Mouse (Mus musculus) left cerebral cortex, adult 2 months (tissue): Measurements from ENCODE around the gene Plcl2. TPM values are rescaled to one million over a fixed set of nuclear protein-coding genes. Genes with fewer than 3 reads are reported as not detected.

Source experiments
- DNase-seq, 2 experiments: peaks; one replicate each; pipeline ENCODE4 v3.0.0; 2021 to 2022; ENCODE audit warnings: low spot score in 2 of 2, mixed read lengths in 1 of 2; ENCODE audit errors: extremely low spot score in 1 of 2
- H3K27ac ChIP-seq: fragments of 200-600 bp; 2 replicates; pipeline ENCODE4 v1.8.1; 2022
- H3K4me3 ChIP-seq: fragments of 200-600 bp; 2 replicates; pipeline ENCODE4 v1.8.1; 2022
- CTCF ChIP-seq: fragments of 200-600 bp; IDR thresholded peaks from 2 replicates; pipeline ENCODE4 v1.8.1; 2022; ENCODE audit warnings: antibody characterized with exemption, mild to moderate bottlenecking, moderate library complexity
- intact Hi-C: fragments of 180-260 bp; cut with DNase I; formaldehyde crosslinking; loops from one replicate; pipeline ENCODE4 v1.15.1; 2025
- total RNA-seq, 2 experiments: library from RNA; stranded (reverse); gene quantifications; 2 replicates each; pipeline ENCODE4 v1.2.3; 2021

Gene Plcl2
- total RNA-seq, 2 experiments from 2014 or later: 90.8 to 94.5 TPM

DNA sequence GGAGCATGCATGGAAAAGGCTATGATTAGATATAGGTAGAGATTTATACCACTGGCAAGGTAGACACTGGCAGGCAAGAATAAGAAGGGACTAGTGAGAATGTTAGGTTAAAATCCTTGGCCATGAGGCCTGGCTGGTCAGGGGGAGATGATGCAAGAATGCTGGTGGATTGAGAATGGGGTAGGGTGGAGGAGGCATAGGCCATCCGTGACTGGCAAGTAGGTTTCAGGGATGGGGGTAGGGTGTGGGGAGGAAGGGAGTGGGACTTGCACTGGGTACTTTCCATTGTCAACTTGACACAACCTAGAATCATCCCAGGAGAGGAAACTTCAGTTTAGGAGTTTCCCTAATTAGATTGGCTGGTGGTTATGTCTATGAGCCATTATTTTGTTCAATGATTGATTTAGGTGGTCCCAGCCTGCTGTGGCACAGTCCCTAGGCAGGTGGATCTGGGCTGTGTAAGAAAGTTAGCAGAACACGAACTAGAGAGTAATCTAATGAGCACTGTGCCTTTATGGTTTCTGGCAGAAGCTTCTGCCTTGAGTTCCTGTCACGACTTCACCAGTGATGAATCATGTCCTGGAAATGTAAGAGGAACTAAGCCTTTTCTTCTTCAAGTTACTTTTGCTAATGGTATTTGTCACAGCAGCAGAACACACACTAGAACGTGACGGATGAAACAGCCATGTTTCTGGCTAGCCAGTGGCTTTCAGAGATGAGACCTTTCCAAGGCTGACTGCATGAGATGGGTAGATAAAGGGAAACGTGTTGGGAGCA lies 4.9 kb upstream of the Plcl2 start:
- no peak for DNase-seq
- intact Hi-C loops: no loop called here
- no peak overlapping the region for H3K27ac ChIP-seq
- H3K4me3 ChIP-seq: no peak overlapping the region
- TF ChIP-seq CTCF: no peak

DNA sequence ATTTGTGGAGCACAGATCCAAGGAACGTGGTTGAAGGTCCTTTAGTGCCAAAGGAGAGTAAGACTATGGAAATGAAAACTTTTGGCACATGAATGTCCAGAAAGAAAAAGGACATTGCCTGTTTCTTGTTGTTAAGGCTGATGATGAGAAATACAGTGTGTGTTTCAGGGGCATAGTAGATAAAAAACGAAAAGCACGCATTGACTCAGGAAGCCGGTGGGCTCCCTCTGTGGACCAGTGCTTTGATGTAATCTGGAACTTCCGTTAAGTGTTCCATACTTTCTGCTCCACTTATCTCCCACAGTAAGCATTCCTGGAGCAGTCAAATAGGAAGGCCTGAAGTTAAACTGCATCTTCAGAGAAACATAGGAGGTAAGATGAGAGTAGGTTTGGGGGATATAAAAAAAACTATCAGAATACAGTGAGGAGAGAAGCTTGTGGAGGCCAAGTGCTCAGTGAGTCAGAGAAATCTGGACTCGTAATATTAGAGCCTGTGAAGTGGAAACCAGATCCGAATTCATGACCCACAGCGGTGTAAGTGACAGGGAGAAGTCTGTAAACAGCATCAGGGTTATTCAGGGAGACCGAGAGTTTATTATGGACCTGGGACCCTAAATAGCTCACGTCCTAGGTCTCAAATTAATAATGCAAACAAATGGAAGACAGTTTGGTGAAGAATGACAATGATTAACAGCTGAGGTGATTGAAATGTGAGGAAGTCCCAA lies 3.1 kb upstream of the Plcl2 start:
- no peak overlapping the region for H3K27ac ChIP-seq
- H3K4me3 ChIP-seq: no peak overlapping the region
- no peak for DNase-seq
- no peak for TF ChIP-seq CTCF
- intact Hi-C loops: loop anchor here (5.0 kb wide), 3 partner anchors 214 to 271 kb away; partner anchors contain the start of gene Dazl

DNA sequence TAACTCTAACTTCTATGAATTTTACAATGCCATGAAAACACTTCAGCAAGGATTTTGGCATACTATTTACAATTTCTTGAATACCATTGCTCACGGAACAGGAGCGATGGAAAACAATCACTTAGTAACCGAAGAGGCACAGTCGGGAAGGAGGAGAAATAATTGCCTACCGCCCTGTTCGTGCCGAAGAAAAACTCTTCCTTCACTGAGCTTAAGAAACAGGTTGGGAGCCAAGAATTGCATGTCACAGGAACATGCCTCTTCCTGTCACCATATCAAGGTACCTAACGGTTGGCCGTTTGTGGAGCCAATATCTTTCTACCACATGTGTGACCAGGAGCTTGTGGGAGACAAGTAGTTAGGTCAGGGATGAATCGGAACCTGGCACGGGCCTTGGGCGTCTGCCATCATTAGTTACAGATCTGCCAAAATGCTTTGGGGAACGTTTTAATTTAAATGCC lies 2.3 kb upstream of the Plcl2 start:
- no peak overlapping the region for H3K4me3 ChIP-seq
- no peak overlapping the region for H3K27ac ChIP-seq
- intact Hi-C loops: loop anchor here (5.0 kb wide), 3 partner anchors 215 to 270 kb away; partner anchors contain the start of gene Dazl
- no peak for TF ChIP-seq CTCF
- no peak for DNase-seq

DNA sequence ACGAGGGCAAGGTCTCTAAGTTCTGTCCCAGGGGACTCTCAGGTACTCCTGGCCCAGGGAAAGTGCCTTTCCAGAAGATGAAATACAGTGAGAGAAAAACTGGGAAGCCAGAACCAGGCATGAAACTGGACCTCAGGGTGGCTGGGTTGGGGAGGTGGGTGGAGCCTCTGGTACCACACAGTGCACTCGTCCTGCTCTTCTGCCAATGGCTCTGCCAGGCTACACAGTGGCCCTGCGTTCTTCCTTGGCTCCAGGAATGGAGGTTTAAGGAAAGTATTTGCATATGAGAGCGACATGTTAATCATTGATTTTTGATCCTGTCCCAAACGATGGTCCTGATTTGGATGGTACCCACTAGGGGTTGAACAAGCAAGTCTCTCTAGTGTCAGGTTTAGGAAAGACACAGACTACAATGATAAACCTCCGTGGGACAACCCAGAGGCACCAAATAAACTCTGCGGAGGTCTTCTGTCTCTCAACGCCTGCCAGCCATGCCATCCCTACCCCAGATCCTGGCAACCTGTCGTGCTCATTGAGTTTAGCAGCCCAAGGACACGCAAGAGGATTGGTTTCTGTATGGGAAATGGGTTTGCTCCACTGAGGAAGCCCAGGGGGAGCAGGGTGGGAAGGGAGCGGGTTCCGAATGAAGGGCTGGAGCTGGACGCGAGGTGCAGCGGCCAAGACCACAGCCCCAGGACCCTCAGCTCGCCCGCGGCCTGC lies 988 bp upstream of the Plcl2 start:
- no peak for TF ChIP-seq CTCF
- peak overlapping the region; percentile 61 for H3K4me3 ChIP-seq
- intact Hi-C loops: loop anchor here (5.0 kb wide), 3 partner anchors 216 to 269 kb away; partner anchors contain the start of gene Dazl
- peak overlapping the region; percentile 92 for H3K27ac ChIP-seq
- no peak for DNase-seq

DNA sequence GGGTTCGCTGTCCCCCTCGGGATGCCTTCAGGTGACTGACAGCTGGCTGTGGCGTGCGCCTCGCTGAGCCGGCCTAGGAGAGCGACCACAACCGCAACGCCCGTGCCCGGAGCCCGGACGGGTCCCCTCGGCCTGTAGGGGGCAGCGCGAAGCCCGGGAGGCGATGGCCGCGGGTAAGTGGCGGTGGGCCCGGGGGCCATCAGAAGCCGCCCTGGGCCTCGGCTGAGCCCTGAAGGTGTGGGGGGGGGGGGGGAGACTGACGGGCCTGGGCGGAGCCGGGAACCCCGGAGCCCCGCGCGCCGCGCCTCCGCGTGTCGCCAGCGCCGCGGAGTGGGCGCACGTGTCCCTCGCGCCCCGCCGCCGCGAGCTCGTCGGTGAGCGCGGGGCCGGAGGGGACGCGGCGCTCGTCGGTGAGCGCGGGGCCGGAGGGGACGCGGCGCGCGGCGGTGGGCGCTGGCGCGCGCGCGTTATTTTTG lies 390 bp upstream of the Plcl2 start:
- intact Hi-C loops: loop anchor here (1.0 to 5.0 kb wide), 4 partner anchors 101 to 268 kb away; partner anchors contain the start of gene Dazl

DNA sequence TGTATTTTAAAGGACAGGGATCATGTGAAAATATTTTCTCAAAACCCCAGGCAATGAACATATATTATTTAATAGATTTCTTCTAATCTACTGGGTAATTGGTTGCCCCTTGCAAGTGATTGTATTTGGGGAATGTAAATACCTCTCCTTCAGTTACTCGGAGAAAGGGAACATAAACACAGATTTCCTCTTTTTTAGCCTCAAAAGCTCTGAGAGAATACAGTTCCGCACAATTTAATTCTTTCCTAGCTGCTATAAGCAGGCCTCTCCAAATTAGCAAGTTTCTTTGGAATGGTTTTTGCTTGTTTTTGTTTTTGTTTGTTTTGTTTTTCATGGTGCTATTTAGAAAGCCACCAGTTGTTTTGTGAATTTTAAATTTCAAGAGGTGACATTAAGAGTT lies 1.1 kb downstream of the Plcl2 start:
- DNase-seq: no peak
- peak overlapping the region; percentile 92 for H3K27ac ChIP-seq
- H3K4me3 ChIP-seq: peak overlapping the region; percentile 61
- TF ChIP-seq CTCF: no peak
- intact Hi-C loops: loop anchor here (5.0 kb wide), 1 partner anchor 117 kb away; no protein-coding TSS in a partner anchor

More for the DNA sequence above, 390 bp upstream of the Plcl2 start:
- peak overlapping the region; percentile 61 for H3K4me3 ChIP-seq
- peak overlapping the region; percentile 92 for H3K27ac ChIP-seq
- peak; percentile 64 to 67 for DNase-seq
- TF ChIP-seq CTCF: peak; percentile 60

DNA sequence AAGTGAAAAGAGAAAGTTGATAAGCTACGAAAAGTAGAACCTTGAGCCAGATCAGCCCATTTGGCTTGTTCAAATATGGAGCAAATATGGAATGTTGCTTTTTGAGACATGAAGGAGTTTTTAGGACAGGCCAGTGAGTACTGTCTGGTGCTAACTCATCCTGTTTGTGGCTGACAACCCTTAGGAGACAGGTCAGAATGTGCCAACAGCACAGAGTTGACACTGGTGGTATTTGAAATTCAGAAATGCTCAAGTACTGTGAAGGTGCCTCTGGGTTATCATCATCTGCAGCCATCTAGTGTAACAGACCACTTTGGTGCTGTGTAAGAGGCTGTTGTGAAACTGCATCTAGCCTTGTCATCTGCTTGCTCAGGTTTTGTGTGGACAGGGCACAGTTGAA lies 1.5 kb downstream of the Plcl2 start:
- DNase-seq: no peak
- TF ChIP-seq CTCF: no peak
- Histone ChIP-seq H3K4me3 (peak overlapping the region; percentile 61), H3K27ac (peak overlapping the region; percentile 92)
- intact Hi-C loops: loop anchor here (5.0 kb wide), 1 partner anchor 117 kb away; no protein-coding TSS in a partner anchor

DNA sequence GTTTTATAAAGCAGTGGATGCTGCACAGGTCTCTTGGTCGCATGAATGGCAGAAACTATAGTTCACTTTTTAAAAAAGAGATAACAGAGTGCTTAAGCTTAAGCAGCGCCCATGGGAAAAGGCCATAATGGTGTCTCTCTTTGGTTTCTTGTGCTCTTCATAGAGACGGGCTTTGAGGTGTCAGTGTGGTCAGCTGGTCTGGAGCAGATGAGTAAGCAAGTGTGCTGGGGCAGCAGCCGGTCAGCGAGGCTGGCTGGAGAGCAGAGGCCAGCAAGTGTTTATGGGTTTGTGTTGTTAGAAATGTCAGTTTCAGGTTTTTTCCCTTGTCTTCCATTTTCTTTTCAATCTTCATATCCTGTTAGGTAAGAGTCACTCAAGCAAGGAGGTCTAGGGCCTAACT lies 3.0 kb downstream of the Plcl2 start:
- no peak overlapping the region for H3K27ac ChIP-seq
- no peak for TF ChIP-seq CTCF
- H3K4me3 ChIP-seq: peak overlapping the region; percentile 4
- DNase-seq: no peak
- intact Hi-C loops: loop anchor here (5.0 kb wide), 1 partner anchor 115 kb away; no protein-coding TSS in a partner anchor

DNA sequence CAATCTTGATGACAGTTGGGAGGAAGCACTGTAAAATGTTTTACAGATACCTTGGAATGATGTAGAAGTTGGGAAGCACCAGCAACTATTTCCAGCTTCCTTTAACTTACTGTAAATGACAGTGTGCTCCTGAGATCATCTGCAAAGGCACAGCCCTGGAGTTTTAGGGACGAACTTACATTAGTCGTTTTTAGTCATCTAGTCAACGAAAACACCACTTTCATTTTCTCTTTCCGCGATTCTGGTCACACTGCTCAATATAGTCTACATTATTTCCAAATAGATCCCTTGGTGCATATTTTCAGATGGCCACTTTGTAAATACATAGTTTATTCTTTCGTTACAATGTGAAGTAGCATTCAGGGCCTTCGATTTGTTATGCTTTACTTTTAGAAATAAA lies 3.6 kb downstream of the Plcl2 start:
- no peak for DNase-seq
- Histone ChIP-seq H3K4me3 (no peak overlapping the region; the same call in 1 of the 2 replicates), H3K27ac (no peak overlapping the region)
- no peak for TF ChIP-seq CTCF
- intact Hi-C loops: loop anchor here (5.0 kb wide), 1 partner anchor 114 kb away; no protein-coding TSS in a partner anchor

DNA sequence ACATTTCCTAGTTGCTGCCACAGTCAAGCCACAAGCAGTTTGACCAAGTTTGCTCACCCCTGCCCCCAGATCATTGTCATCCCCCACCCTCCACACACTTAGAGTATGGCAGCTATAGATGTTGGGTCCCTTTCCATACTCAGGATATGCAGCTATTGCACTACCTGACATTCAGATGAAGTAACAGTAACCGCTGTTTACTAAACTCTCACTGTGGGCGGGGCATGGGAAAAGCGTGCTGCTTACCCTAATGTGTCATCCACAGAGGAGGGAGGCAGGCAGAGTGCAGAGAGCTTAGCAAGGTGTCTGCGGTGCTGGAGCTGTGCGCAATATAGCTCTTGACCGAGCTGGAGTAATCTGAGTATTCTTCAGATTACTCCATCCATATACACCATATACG lies 4.2 kb downstream of the Plcl2 start:
- intact Hi-C loops: loop anchor here (5.0 kb wide), 1 partner anchor 114 kb away; no protein-coding TSS in a partner anchor
- Histone ChIP-seq H3K27ac (no peak overlapping the region), H3K4me3 (no peak overlapping the region)
- DNase-seq: no peak
- no peak for TF ChIP-seq CTCF

DNA sequence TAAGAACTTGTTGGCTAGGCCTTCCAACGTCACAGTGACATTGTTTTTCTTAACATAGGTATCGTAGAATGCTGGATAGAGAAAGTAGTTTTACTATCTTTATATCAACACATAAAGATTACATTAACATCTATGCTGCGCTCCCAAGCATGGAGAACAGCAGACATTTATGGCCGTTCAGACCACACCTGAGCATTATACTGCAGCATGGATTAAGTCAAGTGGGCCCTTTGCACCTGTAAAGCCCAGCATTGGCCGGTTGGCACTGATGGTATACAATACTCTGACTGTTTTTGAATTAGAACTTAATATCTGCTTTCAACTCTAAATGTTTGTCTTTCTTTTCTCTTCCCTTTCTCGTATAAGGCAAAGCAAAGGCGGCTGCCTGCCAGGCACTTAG lies 4.8 kb downstream of the Plcl2 start:
- TF ChIP-seq CTCF: no peak
- intact Hi-C loops: loop anchor here (5.0 kb wide), 1 partner anchor 113 kb away; no protein-coding TSS in a partner anchor
- Histone ChIP-seq H3K4me3 (no peak overlapping the region), H3K27ac (no peak overlapping the region)
- DNase-seq: no peak
